Mouse (Mus musculus) heart, embryonic 11.5 days (tissue): ENCODE measurements around the gene Zdhhc19. TPM values are rescaled to one million over a fixed set of nuclear protein-coding genes. Genes with fewer than 3 reads are reported as not detected.

Experiments
- ATAC-seq: fragments of 200-750 bp; cut with Nextera tagmentation; replicated peaks from 2 replicates; pipeline ENCODE4 v1.8.0; 2017; ENCODE audit warnings: moderate library complexity; ENCODE audit not compliant: insufficient number of reproducible peaks, low FRiP score, low TSS enrichment
- H3K27ac ChIP-seq: fragments of 300-500 bp; sonication (generic); 2 replicates; pipeline ENCODE4 v1.5.1; 2014; ENCODE audit warnings: mild to moderate bottlenecking, low read depth, low read length
- H3K27me3 ChIP-seq: fragments of 300-500 bp; sonication (generic); 2 replicates; pipeline ENCODE4 v1.6.1; 2014; ENCODE audit warnings: mild to moderate bottlenecking, low read length, mixed read lengths; ENCODE audit not compliant: control insufficient read depth, insufficient read depth
- H3K36me3 ChIP-seq: fragments of 300-500 bp; sonication (generic); 2 replicates; pipeline ENCODE4 v1.6.1; 2014; ENCODE audit warnings: mild to moderate bottlenecking, low read length, moderate library complexity, mixed read lengths; ENCODE audit not compliant: control insufficient read depth, insufficient read depth
- H3K4me1 ChIP-seq: fragments of 300-500 bp; sonication (generic); 2 replicates; pipeline ENCODE4 v1.6.1; 2014; ENCODE audit warnings: low read length; ENCODE audit not compliant: control insufficient read depth, insufficient read depth
- H3K4me2 ChIP-seq: fragments of 300-500 bp; sonication (generic); 2 replicates; pipeline ENCODE4 v1.6.1; 2014; ENCODE audit warnings: mild to moderate bottlenecking, moderate library complexity
- H3K4me3 ChIP-seq: fragments of 300-500 bp; sonication (generic); 2 replicates; pipeline ENCODE4 v1.5.1; 2014; ENCODE audit warnings: low read depth, low read length
- H3K9ac ChIP-seq: fragments of 300-500 bp; sonication (generic); 2 replicates; pipeline ENCODE4 v1.6.1; 2014; ENCODE audit warnings: mild to moderate bottlenecking, low read depth, low read length, moderate library complexity
- H3K9me3 ChIP-seq: fragments of 300-500 bp; sonication (generic); replicated peaks from 2 replicates; pipeline ENCODE4 v1.6.1; 2016; ENCODE audit warnings: low read length; ENCODE audit not compliant: control insufficient read depth
- WGBS: fragments of 180-500 bp; shearing (Covaris S2); extraction: QIAGEN DNeasy Blood & Tissue Kit; methylation state at CpG from one replicate; pipeline ENCODE4 v1.1.7; 2014; ENCODE audit not compliant: insufficient replicate concordance; 5-methylcytosine and 5-hydroxymethylcytosine counted together
- polyA plus RNA-seq: library from polyadenylated mRNA; unstranded; fragments of >200 nt; fragmentation: Nextera tagmentation; extraction: Ambion mirVana; gene quantifications from 2 replicates; pipeline ENCODE4 v1.2.1, GENCODE M21; 2014

Gene Zdhhc19
- polyA plus RNA-seq, 1 experiment from 2014 or later: 0.27 TPM

GRCm38 (mm10) chr16:32608712-32609400, 112.8 kb downstream of the Zdhhc19 start, which contains the start of gene Tfrc:
Tfrc (plus strand) TSS chr16:32608920.
- under 1% methylated on average over 64 of the region's 73 CpGs for WGBS
- no peaks in the 10 kb centered on the region for H3K9me3 ChIP-seq
- H3K27ac ChIP-seq: peak within 1 kb of the TSS; percentile 93
- peak within 1 kb of the TSS; percentile 64 for H3K4me2 ChIP-seq
- H3K9ac ChIP-seq: peak within 1 kb of the TSS; percentile 96
- H3K4me3 ChIP-seq: peak within 1 kb of the TSS; percentile 87
- no peaks in the 10 kb centered on the region; the same call in 1 of the 2 replicates for H3K4me1 ChIP-seq
- H3K27me3 ChIP-seq: no peaks in the 10 kb centered on the region
- peak; percentile 99 for ATAC-seq
- no peaks in the 10 kb centered on the region for H3K36me3 ChIP-seq

- peak overlapping the region; percentile 87 for H3K4me3 ChIP-seq
- under 1% methylated on average over 14 of the region's 14 CpGs for WGBS
- H3K9me3 ChIP-seq: no peaks in the 10 kb centered on the region
- H3K36me3 ChIP-seq: no peaks in the 10 kb centered on the region
- peak overlapping the region; percentile 96 for H3K9ac ChIP-seq
- no peaks in the 10 kb centered on the region for H3K27me3 ChIP-seq
- ATAC-seq: no peak
- H3K4me1 ChIP-seq: no peaks in the 10 kb centered on the region; the same call in 1 of the 2 replicates
- H3K4me2 ChIP-seq: peak overlapping the region; percentile 64
- peak overlapping the region; percentile 93 for H3K27ac ChIP-seq
Observed at GRCm38 (mm10) chr16:32609401-32609779, 113.3 kb downstream of the Zdhhc19 start.

GRCm38 (mm10) chr16:32610460-32611255, 114.6 kb downstream of the Zdhhc19 start:
- Histone ChIP-seq H3K9ac (peak overlapping the region; percentile 56; the same call in 1 of the 2 replicates), H3K4me3 (peak overlapping the region; percentile 87), H3K36me3 (no peaks in the 10 kb centered on the region), H3K9me3 (no peaks in the 10 kb centered on the region), H3K27ac (peak overlapping the region; percentile 25), H3K4me2 (peak overlapping the region; percentile 64), H3K4me1 (no peaks in the 10 kb centered on the region; the same call in 1 of the 2 replicates), H3K27me3 (no peaks in the 10 kb centered on the region)
- no peak for ATAC-seq
- 65% methylated on average over 5 of the region's 5 CpGs for WGBS

Other genes starting within 250 kb of the Zdhhc19 start
- gene Fbxo45, start 249.1 kb upstream of the Zdhhc19 start, polyA plus RNA-seq: 11.2 and 12.4 TPM in 2 replicates
- 11.1 and 14.3 TPM in 2 replicates for gene Wdr53, start 249.0 kb upstream of the Zdhhc19 start, polyA plus RNA-seq
- gene Smco1, start 224.8 kb upstream of the Zdhhc19 start, polyA plus RNA-seq: not detected in 2 replicates
- gene Rnf168, start 218.8 kb upstream of the Zdhhc19 start, polyA plus RNA-seq: 17.3 and 18.7 TPM in 2 replicates
- gene Ubxn7, start 164.0 kb upstream of the Zdhhc19 start, polyA plus RNA-seq: 21.0 and 22.2 TPM in 2 replicates
- gene Tm4sf19, start 95.8 kb upstream of the Zdhhc19 start, polyA plus RNA-seq: not detected in 2 replicates
- 25.4 and 26.0 TPM in 2 replicates for gene Tctex1d2, start 76.6 kb upstream of the Zdhhc19 start, polyA plus RNA-seq
- 38.0 and 41.8 TPM in 2 replicates for gene Pcyt1a, start 65.3 kb upstream of the Zdhhc19 start, polyA plus RNA-seq
- gene Slc51a, start 8.4 kb upstream of the Zdhhc19 start, polyA plus RNA-seq: 3.2 and 3.8 TPM in 2 replicates
- 66.7 and 69.2 TPM in 2 replicates for gene Tfrc, start 112.7 kb downstream of the Zdhhc19 start, polyA plus RNA-seq
- gene Tnk2, start 147.6 kb downstream of the Zdhhc19 start, polyA plus RNA-seq: 6.9 and 7.8 TPM in 2 replicates
- 0.13 and 0.44 TPM in 2 replicates for gene Muc4, start 239.6 kb downstream of the Zdhhc19 start, polyA plus RNA-seq